ENCODE assay signal across 9 mouse cellular contexts in genomic region chr13:112153681-112154127, GRCm38 (mm10).
A peak's percentile ranks its signal among the peaks of the same experiment; 100 is the strongest.
DNase-seq lines count a peak whose midpoint lies in the region; ATAC-seq and TF ChIP-seq lines count a peak whose summit lies in the region.
"Had no signal": no experiment of that assay in that cellular context is flagged by ENCODE, and none has a peak within 500 bp of the region (broad histone marks: within the 10 kb centered on the region; RNA-seq: fewer than 3 reads in every experiment).

No protein-coding gene starts in this region.

- H3K9me3 ChIP-seq in hindbrain, embryonic 12.5 days (replicated peaks), result no peaks in the 10 kb centered on the region
- H3K9me3 ChIP-seq in hindbrain, embryonic 13.5 days, result no peaks in the 10 kb centered on the region
- H3K9me3 ChIP-seq in embryonic facial prominence, embryonic 12.5 days, result no peaks in the 10 kb centered on the region
- no peaks in the 10 kb centered on the region for H3K9me3 ChIP-seq in kidney, postnatal 0 days (replicated peaks; ENCODE audit: low read length)
- H3K9me3 ChIP-seq in neural tube, embryonic 13.5 days, result no peaks in the 10 kb centered on the region

- no peaks in the 10 kb centered on the region for H3K36me3 ChIP-seq in hindbrain, embryonic 12.5 days
- no peaks in the 10 kb centered on the region for H3K36me3 ChIP-seq in hindbrain, embryonic 13.5 days
- H3K36me3 ChIP-seq in embryonic facial prominence, embryonic 12.5 days, result no peaks in the 10 kb centered on the region
- H3K36me3 ChIP-seq in kidney, postnatal 0 days (ENCODE audit: insufficient read depth, low read length), result no peaks in the 10 kb centered on the region
- H3K36me3 ChIP-seq in neural tube, embryonic 13.5 days, result no peaks in the 10 kb centered on the region

- H3K9ac ChIP-seq in hindbrain, embryonic 12.5 days, result no peak overlapping the region
- no peak overlapping the region for H3K9ac ChIP-seq in hindbrain, embryonic 13.5 days
- H3K9ac ChIP-seq in embryonic facial prominence, embryonic 12.5 days, result no peak overlapping the region
- no peak overlapping the region for H3K9ac ChIP-seq in kidney, postnatal 0 days (ENCODE audit: low read depth, low read length)
- H3K9ac ChIP-seq in neural tube, embryonic 13.5 days, result no peak overlapping the region
- H3K9ac ChIP-seq: liver, embryonic 14.5 days had no signal

- no peak for ATAC-seq in hindbrain, embryonic 12.5 days (ENCODE audit: low FRiP score)
- no peak for ATAC-seq in hindbrain, embryonic 13.5 days (ENCODE audit: low FRiP score)
- ATAC-seq in embryonic facial prominence, embryonic 12.5 days (ENCODE audit: insufficient number of reproducible peaks, insufficient read depth, low FRiP score, low TSS enrichment), result no peak
- ATAC-seq in kidney, postnatal 0 days (replicated peaks; ENCODE audit: low FRiP score, low read depth), result no peak
- ATAC-seq in neural tube, embryonic 13.5 days (ENCODE audit: low read depth), result peak; percentile 58

- DNase-seq in adrenal gland, postnatal 36 days, result peak; percentile 21 to 42
- no peak for DNase-seq in kidney, postnatal 0 days (ENCODE audit: low spot score)
- no peak for DNase-seq in layer of hippocampus, adult 18-20 months (ENCODE audit: low spot score in 2 of 2)
- no peak for DNase-seq in right cerebral cortex, postnatal 36 days (ENCODE audit: low spot score in 2 of 2)

- no peaks in the 10 kb centered on the region for H3K27me3 ChIP-seq in hindbrain, embryonic 12.5 days
- no peaks in the 10 kb centered on the region for H3K27me3 ChIP-seq in hindbrain, embryonic 13.5 days
- H3K27me3 ChIP-seq in embryonic facial prominence, embryonic 12.5 days, result no peaks in the 10 kb centered on the region
- H3K27me3 ChIP-seq in kidney, postnatal 0 days (ENCODE audit: insufficient read depth, low read length), result no peaks in the 10 kb centered on the region
- no peaks in the 10 kb centered on the region for H3K27me3 ChIP-seq in neural tube, embryonic 13.5 days

- 0 out of 2 replicates have a peak overlapping the region, but pooled peaks have one; percentile 3 for H3K27ac ChIP-seq in hindbrain, embryonic 12.5 days
- H3K27ac ChIP-seq in hindbrain, embryonic 13.5 days, result no peak overlapping the region
- H3K27ac ChIP-seq in embryonic facial prominence, embryonic 12.5 days, result no peak overlapping the region
- peak overlapping the region; percentile 78; the same call in 1 of the 2 replicates for H3K27ac ChIP-seq in kidney, postnatal 0 days
- H3K27ac ChIP-seq in neural tube, embryonic 13.5 days (replicated peaks), result peak overlapping the region; percentile 46
- H3K27ac ChIP-seq: liver, embryonic 14.5 days had no signal

- 41% methylated on average over 4 of the region's 4 CpGs for WGBS in hindbrain, embryonic 12.5 days
- WGBS in hindbrain, embryonic 13.5 days, result 58% methylated on average over 4 of the region's 4 CpGs
- 39% methylated on average over 4 of the region's 4 CpGs for WGBS in embryonic facial prominence, embryonic 12.5 days
- 24% methylated on average over 4 of the region's 4 CpGs for WGBS in kidney, postnatal 0 days
- WGBS in neural tube, embryonic 13.5 days, result 43% methylated on average over 4 of the region's 4 CpGs

- peaks cover 14% of the 10 kb centered on the region for H3K4me1 ChIP-seq in hindbrain, embryonic 12.5 days
- H3K4me1 ChIP-seq in hindbrain, embryonic 13.5 days (replicated peaks), result peaks cover 16% of the 10 kb centered on the region
- peaks cover 23% of the 10 kb centered on the region for H3K4me1 ChIP-seq in embryonic facial prominence, embryonic 12.5 days
- peaks cover 15% of the 10 kb centered on the region for H3K4me1 ChIP-seq in kidney, postnatal 0 days (replicated peaks; ENCODE audit: insufficient read depth, low read length)
- peaks cover 19% of the 10 kb centered on the region for H3K4me1 ChIP-seq in neural tube, embryonic 13.5 days (replicated peaks)

- no peak for TF ChIP-seq CTCF in kidney, postnatal 0 days (IDR thresholded peaks at IDR 0.05; ENCODE audit: low read depth)

- no peak overlapping the region for H3K4me3 ChIP-seq in hindbrain, embryonic 12.5 days
- no peak overlapping the region for H3K4me3 ChIP-seq in hindbrain, embryonic 13.5 days
- H3K4me3 ChIP-seq in embryonic facial prominence, embryonic 12.5 days, result no peak overlapping the region
- no peak overlapping the region for H3K4me3 ChIP-seq in kidney, postnatal 0 days (replicated peaks; ENCODE audit: low read depth, low read length)
- H3K4me3 ChIP-seq in neural tube, embryonic 13.5 days, result no peak overlapping the region

- no peak overlapping the region for H3K4me2 ChIP-seq in hindbrain, embryonic 12.5 days (replicated peaks)
- H3K4me2 ChIP-seq in hindbrain, embryonic 13.5 days, result no peak overlapping the region; the same call in 1 of the 2 replicates
- peak overlapping the region; percentile 38; the same call in 1 of the 2 replicates for H3K4me2 ChIP-seq in embryonic facial prominence, embryonic 12.5 days (replicated peaks)
- H3K4me2 ChIP-seq in kidney, postnatal 0 days (ENCODE audit: low read length), result no peak overlapping the region; the same call in 1 of the 2 replicates
- H3K4me2 ChIP-seq in neural tube, embryonic 13.5 days, result peak overlapping the region; percentile 45; the same call in 1 of the 2 replicates

Comparison
In these comparisons a context has a peak if more than half of its experiments do, and no peak if none do; other contexts are left out.
1. H3K27ac ChIP-seq: peak in hindbrain, embryonic 12.5 days (single experiment), kidney, postnatal 0 days (single experiment) and neural tube, embryonic 13.5 days (single experiment); none in hindbrain, embryonic 13.5 days (single experiment) and embryonic facial prominence, embryonic 12.5 days (single experiment).
2. H3K4me2 ChIP-seq: peak in embryonic facial prominence, embryonic 12.5 days (single experiment) and neural tube, embryonic 13.5 days (single experiment); none in hindbrain, embryonic 12.5 days (single experiment), hindbrain, embryonic 13.5 days (single experiment) and kidney, postnatal 0 days (single experiment).
3. DNase-seq: peak in adrenal gland, postnatal 36 days (2 of 2); none in kidney, postnatal 0 days (single experiment), layer of hippocampus, adult 18-20 months (0 of 2) and right cerebral cortex, postnatal 36 days (0 of 2).